Mouse (Mus musculus) Muller cell, postnatal 12 days (primary cell): ENCODE measurements around the gene Map7d1.

ENCODE experiments used
- DNase-seq: peaks from one replicate; pipeline ENCODE4 v3.0.0-alpha.2; 2015; ENCODE audit errors: inconsistent ontology term

The Map7d1 gene

DNA sequence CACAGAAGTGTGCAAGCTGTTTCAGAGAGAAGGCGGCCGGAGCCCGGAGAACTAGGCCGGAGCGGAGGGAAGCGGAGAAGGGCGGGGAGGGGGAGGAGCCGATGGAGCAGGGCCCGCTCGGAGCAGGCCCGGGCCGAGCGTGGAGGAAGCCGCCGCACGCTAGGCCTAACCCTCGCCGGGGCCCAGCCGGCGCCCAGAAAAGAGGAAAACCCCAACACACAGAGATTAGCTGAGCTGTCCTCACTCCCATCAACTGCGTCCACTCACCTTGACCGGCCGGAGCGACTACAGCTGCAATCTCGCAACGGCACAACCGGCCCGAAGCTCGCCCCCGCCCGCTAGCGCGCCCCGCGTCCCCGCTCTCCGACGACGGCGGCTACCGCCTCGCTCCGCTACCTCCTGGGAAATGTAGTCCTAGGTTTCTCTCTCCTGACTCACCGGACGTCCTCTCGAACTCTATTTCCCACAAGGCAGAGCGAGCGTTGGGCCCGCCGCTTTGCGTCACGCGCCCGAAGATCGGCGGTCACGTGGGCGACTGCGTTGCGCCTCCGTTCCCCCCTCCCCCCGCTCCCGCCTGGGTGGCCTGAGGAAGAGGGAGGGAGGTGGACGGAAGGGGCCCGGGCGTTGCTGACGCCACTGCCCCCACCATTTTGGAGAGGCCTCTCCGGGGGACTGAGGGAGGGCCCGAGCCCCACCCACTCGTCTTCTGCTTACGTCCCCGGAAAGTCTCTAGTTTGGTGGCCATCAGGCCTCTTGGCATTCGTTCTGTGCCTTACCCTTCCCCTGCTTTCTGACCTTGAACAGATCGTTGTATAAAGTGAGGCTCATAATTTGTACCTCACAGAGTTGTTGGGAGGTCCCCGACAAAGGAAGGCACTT lies 53.6 kb downstream of the Map7d1 start, which contains the start of gene Thrap3:
Gene Thrap3 (minus strand): TSS at position 458 of the 879 bp plus-strand sequence.
- DNase-seq = peak; percentile 100

- peak; percentile 63 for DNase-seq
Observed at GRCm38 (mm10) chr4:126201514-126202302, 54.4 kb downstream of the Map7d1 start.

DNA sequence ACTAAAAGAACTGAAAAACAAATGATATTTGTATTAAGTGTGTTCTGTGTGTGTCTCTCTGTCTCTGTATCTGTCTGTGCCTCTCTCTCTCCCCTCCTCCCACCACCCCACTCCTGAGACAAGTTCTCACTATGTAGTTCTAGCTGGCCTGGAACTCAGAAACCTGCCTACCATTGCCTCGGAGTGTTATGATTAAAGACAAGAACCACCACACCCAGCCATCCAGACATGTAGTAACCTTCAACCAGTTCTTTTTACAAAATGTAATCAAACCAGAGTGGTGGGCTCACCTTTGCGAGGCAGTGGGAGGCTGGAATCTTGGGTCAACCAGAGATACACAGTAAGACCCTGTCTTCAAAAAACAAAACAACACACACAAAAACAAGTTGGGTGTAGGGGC lies 55.5 kb downstream of the Map7d1 start:
- DNase-seq = no peak

GRCm38 (mm10) chr4:126200036-126200435 lies 56.1 kb downstream of the Map7d1 start:
- no peak for DNase-seq

DNA sequence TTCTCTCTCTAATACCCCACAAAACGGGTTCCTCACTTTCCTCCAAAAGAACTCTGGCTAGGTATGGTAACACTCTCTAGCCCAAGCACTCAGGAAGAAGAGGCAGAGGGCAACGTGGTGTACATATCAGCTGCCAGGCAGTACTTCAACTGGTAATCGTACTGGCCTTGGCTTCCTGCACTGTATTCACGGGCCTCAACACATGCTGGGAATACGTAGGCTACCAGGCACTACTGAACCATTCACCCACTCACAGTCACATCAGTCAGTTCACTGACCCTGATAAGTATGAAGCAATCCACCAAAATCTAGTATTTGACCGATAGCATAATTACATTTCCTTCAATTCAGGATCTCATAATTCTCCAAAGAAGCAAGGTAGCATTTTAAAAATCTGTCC lies 56.6 kb downstream of the Map7d1 start:
- DNase-seq = no peak

- DNase-seq = no peak
Observed at GRCm38 (mm10) chr4:126197485-126197884, 58.7 kb downstream of the Map7d1 start.

DNA sequence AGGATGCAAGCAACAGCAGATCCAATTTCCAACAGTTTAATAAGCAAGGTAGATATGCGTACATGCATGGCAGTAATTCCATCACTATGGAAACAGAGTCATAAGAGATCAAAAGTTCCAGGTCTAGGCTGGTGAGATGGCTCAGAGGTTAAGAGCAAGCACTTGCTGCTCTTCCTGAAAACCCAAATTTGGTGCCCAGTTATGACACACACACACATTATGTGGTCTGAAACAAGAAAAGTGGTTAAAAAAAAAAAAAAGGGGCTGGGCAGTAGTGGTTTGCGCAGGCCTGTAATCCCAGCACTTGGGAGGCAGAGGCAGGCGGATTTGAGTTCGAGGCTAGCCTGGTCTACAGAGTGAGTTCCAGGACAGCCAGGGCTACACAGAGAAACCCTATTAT lies 61.2 kb downstream of the Map7d1 start:
- no peak for DNase-seq

- DNase-seq = no peak
Observed at GRCm38 (mm10) chr4:126194216-126194615, 61.9 kb downstream of the Map7d1 start.

DNA sequence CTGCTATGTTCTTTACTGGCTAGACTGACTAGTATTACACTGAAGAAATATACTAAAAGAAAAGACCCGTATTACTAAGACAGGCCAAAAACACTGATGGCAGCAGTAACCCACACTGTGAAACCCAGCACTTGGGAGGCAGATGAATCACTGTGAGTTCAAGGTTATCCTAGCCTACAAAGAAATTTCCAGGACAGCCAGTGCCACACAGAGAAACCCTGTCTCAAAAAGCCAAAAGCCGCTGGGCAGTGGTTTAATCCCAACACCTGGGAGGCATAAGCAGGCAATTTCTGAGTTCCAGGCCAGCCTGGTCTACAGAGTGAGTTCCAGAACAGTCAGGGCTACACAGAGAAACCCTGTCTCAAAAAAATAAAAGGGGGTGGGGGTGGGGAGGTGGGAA lies 65.5 kb downstream of the Map7d1 start:
- no peak for DNase-seq

DNA sequence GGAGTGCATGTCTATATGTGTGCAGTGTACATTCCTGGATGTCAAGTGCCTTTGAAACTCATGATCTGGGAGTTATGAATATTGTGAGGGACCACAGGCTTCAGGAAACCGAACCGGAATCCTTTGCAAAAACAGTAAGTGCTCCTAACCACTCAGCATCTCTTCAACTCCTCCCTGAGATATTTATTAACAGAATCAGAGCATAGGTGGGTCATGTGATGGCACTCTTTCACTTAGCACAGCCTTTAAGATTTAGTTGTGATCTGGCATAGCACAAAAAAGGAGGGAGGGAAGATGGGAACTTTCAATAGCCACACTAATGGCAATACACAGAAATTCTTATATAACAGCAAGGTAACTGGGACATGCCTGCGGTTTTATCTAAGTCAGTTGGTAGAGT lies 69.0 kb downstream of the Map7d1 start:
- no peak for DNase-seq

GRCm38 (mm10) chr4:126183034-126183433 lies 73.1 kb downstream of the Map7d1 start:
- DNase-seq = no peak
